Mouse (Mus musculus): ENCODE measurements around the gene Ube2l3.

DNA sequence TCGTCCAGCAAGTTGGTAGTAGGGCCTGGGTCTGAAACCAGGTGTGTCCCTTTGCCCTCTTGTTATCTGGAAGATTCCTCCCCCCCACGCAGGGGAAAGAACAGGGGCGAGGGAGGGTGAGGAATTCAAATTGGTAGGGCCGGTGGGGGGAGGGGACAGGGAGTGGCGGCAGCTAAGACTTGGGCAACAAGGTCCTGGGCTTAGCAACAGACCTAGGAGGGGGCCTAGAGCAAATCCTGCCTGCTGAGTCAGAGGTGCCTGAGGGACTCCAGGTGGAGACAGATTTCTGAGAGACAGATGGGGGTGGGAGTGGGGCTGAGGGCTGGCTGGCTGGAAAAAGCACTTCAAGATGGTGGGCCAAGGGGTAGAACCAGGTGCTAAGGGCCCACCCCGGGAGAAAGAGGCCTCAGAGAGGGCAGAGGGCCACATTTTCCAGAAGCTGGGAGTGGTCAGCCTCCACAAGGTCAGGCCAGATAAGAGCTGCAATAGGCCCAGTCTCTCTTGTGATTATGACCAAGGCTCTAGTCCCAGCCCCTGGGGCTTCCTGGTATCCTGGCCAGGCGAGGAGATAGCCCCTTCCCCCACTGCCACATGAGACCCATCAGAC, 17.8 kb upstream of the Ube2l3 start:
- TF ChIP-seq CTCF (IDR thresholded peaks at IDR 0.05; ENCODE audit: low read depth) = no peak
- TF ChIP-seq EP300 (IDR thresholded peaks at IDR 0.05; ENCODE audit: low read depth) = no peak

Data from liver, postnatal 0 days (tissue).